Mouse (Mus musculus) liver, adult (tissue): ENCODE measurements around the gene Fndc3b.

ENCODE experiments used
- GATA4 ChIP-seq: IDR thresholded peaks from 2 replicates; pipeline ENCODE4 v1.6.1; 2014; ENCODE audit warnings: mild to moderate bottlenecking, low read length; ENCODE audit not compliant: insufficient replicate concordance

Fndc3b gene

DNA sequence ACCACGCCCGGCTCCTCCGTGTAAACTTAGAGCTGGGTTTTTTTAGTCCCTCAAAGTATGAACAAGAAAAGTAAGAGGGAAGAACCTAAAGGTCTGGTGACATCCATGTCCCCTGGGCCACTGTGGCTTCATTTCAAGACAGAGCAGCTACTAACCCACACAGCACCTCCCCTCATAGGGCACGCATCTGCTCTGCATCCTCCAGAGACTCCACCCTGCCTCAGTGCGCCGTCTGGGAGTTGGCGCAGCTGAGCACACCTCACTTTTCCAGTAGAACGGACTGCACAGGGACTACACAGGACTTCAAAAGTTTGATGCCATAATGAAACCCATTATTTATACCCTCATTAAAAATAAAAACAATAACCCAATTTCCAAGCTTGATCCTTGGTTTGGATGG, 130.2 kb downstream of the Fndc3b start:
- no peak for TF ChIP-seq GATA4

GRCm38 (mm10) chr3:27579894-27580613, 131.1 kb downstream of the Fndc3b start:
- TF ChIP-seq GATA4: no peak

- no peak for TF ChIP-seq GATA4
Observed at GRCm38 (mm10) chr3:27579229-27579628, 131.9 kb downstream of the Fndc3b start.

GRCm38 (mm10) chr3:27577349-27578025, 133.6 kb downstream of the Fndc3b start:
- TF ChIP-seq GATA4: no peak

GRCm38 (mm10) chr3:27574241-27574640, 136.9 kb downstream of the Fndc3b start:
- no peak for TF ChIP-seq GATA4

- no peak for TF ChIP-seq GATA4
Observed at GRCm38 (mm10) chr3:27573458-27573857, 137.6 kb downstream of the Fndc3b start.

DNA sequence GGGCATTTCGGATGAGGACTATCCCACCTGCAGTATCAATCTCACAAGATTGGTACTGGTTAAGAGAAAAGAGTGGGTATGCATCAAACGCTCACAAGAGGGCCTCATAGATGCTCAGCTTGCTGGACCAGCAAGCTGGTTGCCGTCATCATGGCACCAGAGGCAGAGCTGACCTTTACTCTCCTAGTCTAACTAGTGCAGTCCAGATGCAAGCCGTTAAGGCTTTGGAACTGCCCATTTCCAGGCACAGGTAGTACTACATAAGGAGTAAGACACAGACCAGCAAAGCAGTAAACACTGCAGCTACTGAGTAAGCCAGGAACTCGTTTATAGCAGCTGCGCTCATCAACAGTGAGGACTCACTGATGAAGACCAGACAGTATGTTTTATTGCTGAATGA, 138.8 kb downstream of the Fndc3b start:
- TF ChIP-seq GATA4: no peak

GRCm38 (mm10) chr3:27565314-27565713, 145.8 kb downstream of the Fndc3b start:
- no peak for TF ChIP-seq GATA4

DNA sequence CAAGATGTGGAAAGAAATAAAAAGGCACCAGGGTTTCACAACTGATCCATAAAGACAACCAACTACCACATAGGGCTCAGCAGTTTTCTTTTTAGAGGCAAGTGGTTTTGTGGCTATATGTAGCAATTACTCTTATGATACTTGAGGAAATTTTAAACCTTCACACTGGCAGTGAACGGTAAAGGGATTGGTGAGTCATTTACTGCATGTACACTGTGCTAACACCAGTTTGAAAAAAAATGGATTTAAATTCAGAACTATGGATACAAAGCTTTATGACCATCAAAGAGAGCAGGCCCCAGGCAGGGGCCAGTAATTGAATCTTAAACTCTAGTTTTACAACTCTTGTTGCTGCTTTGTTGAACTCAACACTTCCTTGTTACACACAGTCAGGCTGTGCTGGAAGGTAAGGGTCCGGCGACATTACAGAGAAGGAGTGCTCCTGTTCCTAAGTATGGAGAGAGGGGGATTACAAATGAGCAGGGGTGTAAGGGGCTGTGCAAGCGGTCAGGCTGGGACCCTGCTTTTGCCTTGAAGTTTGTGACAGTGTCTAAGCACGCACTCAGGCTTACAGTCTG, 148.0 kb downstream of the Fndc3b start:
- TF ChIP-seq GATA4: no peak

DNA sequence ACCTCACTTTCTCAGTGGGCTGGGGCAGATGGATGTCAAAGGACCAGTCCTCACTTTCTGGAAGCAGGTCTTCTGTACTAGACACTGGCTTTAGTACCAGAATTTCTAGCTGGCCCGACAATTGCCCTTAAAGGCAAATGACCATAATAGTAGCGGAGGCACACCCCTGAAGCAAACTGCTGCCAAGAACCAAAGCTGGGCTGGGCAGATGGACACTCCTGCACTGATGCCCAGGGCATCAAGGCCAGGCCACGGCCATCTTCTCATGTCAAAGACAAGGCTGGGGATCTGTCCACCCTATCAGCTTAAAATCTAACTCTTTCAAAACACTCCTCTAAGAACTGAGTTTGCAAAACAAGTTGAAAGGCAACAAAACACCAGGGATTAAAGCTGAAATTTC, 148.6 kb downstream of the Fndc3b start:
- TF ChIP-seq GATA4: no peak

DNA sequence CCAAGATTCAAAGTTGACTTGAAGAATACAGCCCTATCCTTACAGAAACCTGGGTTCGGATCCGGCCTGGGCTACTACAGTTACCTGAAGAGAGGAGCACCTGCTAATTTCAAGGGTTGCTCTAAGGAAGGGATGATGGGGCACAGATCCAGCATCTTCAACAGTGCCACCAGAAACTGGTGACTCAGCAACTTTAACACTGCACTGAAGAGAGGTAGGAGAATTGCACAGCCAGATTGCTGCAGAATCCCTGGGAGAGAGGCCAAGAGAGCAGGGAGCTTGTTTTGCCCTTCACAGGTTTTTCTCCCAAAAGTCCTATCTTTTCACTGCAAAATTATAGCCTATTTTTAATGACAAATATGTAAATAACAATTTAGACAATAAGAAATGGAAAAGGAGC, 149.2 kb downstream of the Fndc3b start:
- TF ChIP-seq GATA4: no peak

GRCm38 (mm10) chr3:27559316-27559715, 151.8 kb downstream of the Fndc3b start:
- no peak for TF ChIP-seq GATA4

GRCm38 (mm10) chr3:27557100-27558004, 153.8 kb downstream of the Fndc3b start:
- TF ChIP-seq GATA4: no peak

- TF ChIP-seq GATA4: no peak
Observed at GRCm38 (mm10) chr3:27555401-27555940, 155.6 kb downstream of the Fndc3b start.

DNA sequence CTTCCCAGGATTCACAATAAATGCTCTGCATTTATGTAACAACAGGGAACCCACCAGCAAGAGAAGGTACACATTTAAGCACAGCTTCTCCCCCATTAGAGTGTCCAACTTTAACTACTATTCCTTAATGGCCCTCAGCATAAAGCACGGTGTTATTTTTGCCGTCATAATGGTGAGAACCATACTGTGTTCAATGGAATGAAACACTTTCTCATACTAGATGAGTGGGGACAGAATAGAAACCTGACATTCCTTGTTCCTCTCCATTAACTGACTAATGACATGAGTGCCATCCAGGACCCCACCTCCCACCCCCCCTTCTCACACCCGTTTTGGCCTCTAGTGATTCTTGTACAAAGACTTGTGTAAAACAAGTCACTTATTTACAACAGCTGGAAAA, 156.8 kb downstream of the Fndc3b start:
- no peak for TF ChIP-seq GATA4
